Mouse (Mus musculus): ENCODE data around the gene Usp47.
A peak's percentile ranks its signal among the peaks of the same experiment; 100 is the strongest.

Usp47 gene

GRCm38 (mm10) chr7:112121866-112122500, 98.7 kb downstream of the Usp47 start:
- DNase-seq (ENCODE audit: low spot score in 2 of 2), result no peak

- peak; percentile 64 to 70 for DNase-seq (ENCODE audit: low spot score in 2 of 2)
These were observed 100.3 kb downstream of the Usp47 start for GRCm38 (mm10) chr7:112123612-112124011.

GRCm38 (mm10) chr7:112125625-112126260, 102.4 kb downstream of the Usp47 start:
- no peak for DNase-seq (ENCODE audit: low spot score in 2 of 2)

GRCm38 (mm10) chr7:112127085-112127637, 103.9 kb downstream of the Usp47 start:
- DNase-seq (ENCODE audit: low spot score in 2 of 2), result no peak

GRCm38 (mm10) chr7:112127954-112128353, 104.7 kb downstream of the Usp47 start:
- no peak for DNase-seq (ENCODE audit: low spot score in 2 of 2)

- DNase-seq (ENCODE audit: low spot score in 2 of 2), result no peak
These were observed 105.5 kb downstream of the Usp47 start for GRCm38 (mm10) chr7:112128810-112129209.

GRCm38 (mm10) chr7:112129851-112130250, 106.5 kb downstream of the Usp47 start:
- no peak for DNase-seq (ENCODE audit: low spot score in 2 of 2)

GRCm38 (mm10) chr7:112130660-112131059, 107.4 kb downstream of the Usp47 start:
- no peak for DNase-seq (ENCODE audit: low spot score in 2 of 2)

GRCm38 (mm10) chr7:112132005-112132404, 108.7 kb downstream of the Usp47 start:
- no peak for DNase-seq (ENCODE audit: low spot score in 2 of 2)

- DNase-seq (ENCODE audit: low spot score in 2 of 2), result no peak
These were observed 110.0 kb downstream of the Usp47 start for GRCm38 (mm10) chr7:112133277-112133676.

- no peak for DNase-seq (ENCODE audit: low spot score in 2 of 2)
These were observed 111.9 kb downstream of the Usp47 start for GRCm38 (mm10) chr7:112135161-112135560.

GRCm38 (mm10) chr7:112136537-112136936, 113.2 kb downstream of the Usp47 start:
- DNase-seq (ENCODE audit: low spot score in 2 of 2), result no peak

GRCm38 (mm10) chr7:112138168-112138508, 114.8 kb downstream of the Usp47 start:
- DNase-seq (ENCODE audit: low spot score in 2 of 2), result no peak

GRCm38 (mm10) chr7:112138509-112139405, 115.5 kb downstream of the Usp47 start:
- DNase-seq (ENCODE audit: low spot score in 2 of 2), result no peak

GRCm38 (mm10) chr7:112140725-112141124, 117.4 kb downstream of the Usp47 start:
- DNase-seq (ENCODE audit: low spot score in 2 of 2), result no peak

- DNase-seq (ENCODE audit: low spot score in 2 of 2), result no peak
These were observed 119.3 kb downstream of the Usp47 start for GRCm38 (mm10) chr7:112142616-112143015.

- DNase-seq (ENCODE audit: low spot score in 2 of 2), result no peak
These were observed 119.8 kb downstream of the Usp47 start for GRCm38 (mm10) chr7:112143090-112143500.

- no peak for DNase-seq (ENCODE audit: low spot score in 2 of 2)
These were observed 120.7 kb downstream of the Usp47 start for GRCm38 (mm10) chr7:112143978-112144377.

GRCm38 (mm10) chr7:112144646-112145179, 121.4 kb downstream of the Usp47 start:
- no peak for DNase-seq (ENCODE audit: low spot score in 2 of 2)

GRCm38 (mm10) chr7:112147979-112148378, 124.7 kb downstream of the Usp47 start:
- DNase-seq (ENCODE audit: low spot score in 2 of 2), result no peak

- no peak for DNase-seq (ENCODE audit: low spot score in 2 of 2)
These were observed 125.8 kb downstream of the Usp47 start for GRCm38 (mm10) chr7:112149113-112149512.

- no peak for DNase-seq (ENCODE audit: low spot score in 2 of 2)
These were observed 131.1 kb downstream of the Usp47 start for GRCm38 (mm10) chr7:112154445-112154844.

Data from right cerebral cortex, adult 2 months (tissue).